Mouse (Mus musculus) ES-E14 (cell line): ENCODE results near the gene 1110002E22Rik. TPM values are rescaled to one million over a fixed set of nuclear protein-coding genes. Genes with fewer than 3 reads are reported as not detected.

Source experiments
- DNase-seq: peaks from one replicate; pipeline ENCODE4 v3.0.0-alpha.2; 2013; ENCODE audit warnings: low read depth, low spot score
- H3K27ac ChIP-seq: 2 replicates; pipeline ENCODE4 v1.5.1; 2012; ENCODE audit warnings: low read depth, mild to moderate bottlenecking, low read length, moderate library complexity, mixed read lengths; ENCODE audit not compliant: poor library complexity, insufficient read depth, severe bottlenecking
- H3K36me3 ChIP-seq: 2 replicates; pipeline ENCODE4 v1.6.1; 2012; ENCODE audit warnings: mild to moderate bottlenecking, low read length, moderate library complexity, mixed read lengths; ENCODE audit not compliant: control insufficient read depth, poor library complexity, insufficient read depth, severe bottlenecking
- H3K4me1 ChIP-seq, 2 experiments: fragments of 150-350 bp in 1 of 2; sonication (generic) in 1 of 2; 2 replicates each; pipeline ENCODE4 v1.6.1; 2012; ENCODE audit warnings: low read length in 2 of 2, mild to moderate bottlenecking in 1 of 2, mixed read lengths in 1 of 2; ENCODE audit not compliant: control insufficient read depth in 2 of 2, insufficient read depth in 2 of 2, poor library complexity in 1 of 2
- H3K4me3 ChIP-seq, 2 experiments: fragments of 150-350 bp in 1 of 2; sonication (generic) in 1 of 2; 2 replicates each; pipeline ENCODE4 v1.5.1; 2012; ENCODE audit warnings: low read length in 2 of 2, low read depth in 1 of 2, mild to moderate bottlenecking in 1 of 2, mixed read lengths in 1 of 2; ENCODE audit not compliant: insufficient read depth in 1 of 2, poor library complexity in 1 of 2, severe bottlenecking in 1 of 2
- H3K9ac ChIP-seq: 2 replicates; pipeline ENCODE4 v1.6.1; 2012; ENCODE audit warnings: low read depth, mild to moderate bottlenecking, low read length, mixed read lengths; ENCODE audit not compliant: poor library complexity, insufficient read depth, severe bottlenecking
- H3K9me3 ChIP-seq: fragments of 150-350 bp; sonication (generic); 2 replicates; pipeline ENCODE4 v1.6.1; 2012; ENCODE audit warnings: low read depth, mild to moderate bottlenecking, low read length; ENCODE audit not compliant: control insufficient read depth, insufficient read depth
- CHD2 ChIP-seq: IDR thresholded peaks from 2 replicates; pipeline ENCODE4 v1.6.1; 2014; ENCODE audit warnings: mild to moderate bottlenecking, low read depth, low read length, inconsistent platforms
- HCFC1 ChIP-seq: IDR thresholded peaks from 2 replicates; pipeline ENCODE4 v1.6.1; 2012; ENCODE audit warnings: low read length, inconsistent platforms, borderline replicate concordance; ENCODE audit not compliant: insufficient read depth
- MAFK ChIP-seq: IDR thresholded peaks from 2 replicates; pipeline ENCODE4 v1.6.1; 2014; ENCODE audit warnings: mild to moderate bottlenecking, low read depth, low read length, inconsistent platforms; ENCODE audit not compliant: insufficient read depth
- ZC3H11A ChIP-seq: IDR thresholded peaks from 2 replicates; pipeline ENCODE4 v1.6.1; 2012; ENCODE audit warnings: low read depth, mild to moderate bottlenecking, inconsistent platforms, low read length, borderline replicate concordance
- ZNF384 ChIP-seq: IDR thresholded peaks from 2 replicates; pipeline ENCODE4 v1.6.1; 2012; ENCODE audit warnings: low read depth, low read length, inconsistent platforms
- in situ Hi-C, 2 experiments: fragments of 600-800 bp; cut with MboI; formaldehyde crosslinking; loops; one replicate each; pipeline ENCODE4 v1.15.1; 2025; ENCODE audit warnings: low sequenced_read_pairs in 2 of 2, inconsistent platforms in 1 of 2; ENCODE audit not compliant: unreplicated experiment in 2 of 2
- total RNA-seq: library from RNA; depleted of rRNA; stranded (reverse); fragments of 300-350 nt; gene quantifications from 2 replicates; pipeline ENCODE4 v1.2.3, GENCODE M21; 2012

The 1110002E22Rik gene
- total RNA-seq, 1 experiment = under 0.01 TPM

- H3K9ac ChIP-seq = no peak overlapping the region
- no peaks in the 10 kb centered on the region for H3K36me3 ChIP-seq
- H3K27ac ChIP-seq = no peak overlapping the region
- no peaks in the 10 kb centered on the region; a peak in 1 of 4 replicates for H3K4me1 ChIP-seq
- H3K9me3 ChIP-seq = no peaks in the 10 kb centered on the region
- H3K4me3 ChIP-seq = no peak overlapping the region
- TF ChIP-seq HCFC1 (no peak), ZC3H11A (no peak), MAFK (no peak), CHD2 (no peak), ZNF384 (no peak)
- in situ Hi-C loops = no loop called here
- no peak for DNase-seq
Measured at GRCm38 (mm10) chr3:138060429-138060828, 4.4 kb upstream of the 1110002E22Rik start.

- no peak for DNase-seq
- TF ChIP-seq MAFK (no peak), ZC3H11A (no peak), CHD2 (no peak), HCFC1 (no peak), ZNF384 (no peak)
- Histone ChIP-seq H3K27ac (no peak overlapping the region), H3K9ac (no peak overlapping the region), H3K36me3 (no peaks in the 10 kb centered on the region), H3K4me1 (no peaks in the 10 kb centered on the region; a peak in 1 of 4 replicates), H3K9me3 (no peaks in the 10 kb centered on the region), H3K4me3 (no peak overlapping the region)
- in situ Hi-C loops = no loop called here
Measured at GRCm38 (mm10) chr3:138061205-138061911, 3.5 kb upstream of the 1110002E22Rik start.

GRCm38 (mm10) chr3:138062673-138063072 lies 2.2 kb upstream of the 1110002E22Rik start:
- H3K9ac ChIP-seq = no peak overlapping the region
- no peaks in the 10 kb centered on the region; a peak in 1 of 4 replicates for H3K4me1 ChIP-seq
- H3K27ac ChIP-seq = no peak overlapping the region
- H3K36me3 ChIP-seq = no peaks in the 10 kb centered on the region
- H3K9me3 ChIP-seq = no peaks in the 10 kb centered on the region
- in situ Hi-C loops = no loop called here
- DNase-seq = no peak
- TF ChIP-seq CHD2 = no peak
- no peak for TF ChIP-seq ZC3H11A
- no peak for TF ChIP-seq HCFC1
- TF ChIP-seq ZNF384 = no peak
- TF ChIP-seq MAFK = no peak
- no peak overlapping the region for H3K4me3 ChIP-seq

- no peak for DNase-seq
- Histone ChIP-seq H3K36me3 (no peaks in the 10 kb centered on the region), H3K27ac (no peak overlapping the region), H3K9ac (no peak overlapping the region), H3K9me3 (no peaks in the 10 kb centered on the region), H3K4me1 (no peaks in the 10 kb centered on the region; a peak in 1 of 4 replicates), H3K4me3 (no peak overlapping the region)
- in situ Hi-C loops = no loop called here
- no peak for TF ChIP-seq HCFC1
Measured at GRCm38 (mm10) chr3:138063731-138064329, 1.0 kb upstream of the 1110002E22Rik start.

GRCm38 (mm10) chr3:138065930-138066329 lies 1.1 kb downstream of the 1110002E22Rik start:
- TF ChIP-seq MAFK (no peak), CHD2 (no peak), ZNF384 (no peak), ZC3H11A (no peak), HCFC1 (no peak)
- Histone ChIP-seq H3K36me3 (no peaks in the 10 kb centered on the region), H3K4me1 (no peaks in the 10 kb centered on the region; a peak in 1 of 4 replicates), H3K4me3 (no peak overlapping the region), H3K9me3 (no peaks in the 10 kb centered on the region), H3K27ac (no peak overlapping the region), H3K9ac (no peak overlapping the region)
- in situ Hi-C loops = no loop called here
- DNase-seq = no peak
